Mouse (Mus musculus) gastrocnemius, postnatal 14 days (tissue): ENCODE data around the gene Olfr945. TPM values are rescaled to one million over a fixed set of nuclear protein-coding genes. Genes with fewer than 3 reads are reported as not detected.

ENCODE experiments used
- DNase-seq: peaks from one replicate; pipeline ENCODE4 v3.0.0; 2021; ENCODE audit warnings: mixed read lengths
- intact Hi-C: fragments of 180-260 bp; cut with DNase I; formaldehyde crosslinking; loops from one replicate; pipeline ENCODE4 v1.15.1; 2025; ENCODE audit warnings: low total_unique reads
- long read RNA-seq, 2 experiments: library from polyadenylated mRNA; stranded (forward); transcript quantifications; one replicate each; pipeline ENCODE4 v2.0.0; 2021
- total RNA-seq, 2 experiments: library from RNA; stranded (reverse); gene quantifications; 2 replicates each; pipeline ENCODE4 v1.2.3; 2021

Gene Olfr945
- not detected for total RNA-seq
- long read RNA-seq, experiment 1 = 0 reads
- long read RNA-seq, experiment 2 = 0 reads

DNA sequence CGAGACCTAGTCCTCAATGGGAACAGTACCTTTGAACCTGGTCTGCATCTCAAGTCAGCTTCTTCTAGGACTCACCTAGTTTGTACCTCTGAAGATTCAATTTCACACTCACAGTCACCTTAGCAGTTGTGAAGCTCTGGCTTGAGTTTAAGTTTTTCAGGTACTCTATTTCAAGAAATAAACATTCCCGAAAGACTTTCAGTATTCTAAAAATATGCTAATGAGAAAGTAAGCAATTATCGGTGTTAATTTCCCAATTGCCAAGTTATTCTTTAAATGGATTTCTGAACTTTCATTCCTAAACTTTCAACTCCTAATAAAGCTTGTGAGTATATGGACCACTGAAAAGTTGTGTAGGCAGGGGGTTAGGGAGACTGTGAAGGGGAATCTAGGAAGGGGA is at the start of gene Olfr945:
Olfr945 (minus strand) TSS at position 101 of the 400 bp plus-strand sequence.
- intact Hi-C loops = no loop called here
- DNase-seq = no peak

DNA sequence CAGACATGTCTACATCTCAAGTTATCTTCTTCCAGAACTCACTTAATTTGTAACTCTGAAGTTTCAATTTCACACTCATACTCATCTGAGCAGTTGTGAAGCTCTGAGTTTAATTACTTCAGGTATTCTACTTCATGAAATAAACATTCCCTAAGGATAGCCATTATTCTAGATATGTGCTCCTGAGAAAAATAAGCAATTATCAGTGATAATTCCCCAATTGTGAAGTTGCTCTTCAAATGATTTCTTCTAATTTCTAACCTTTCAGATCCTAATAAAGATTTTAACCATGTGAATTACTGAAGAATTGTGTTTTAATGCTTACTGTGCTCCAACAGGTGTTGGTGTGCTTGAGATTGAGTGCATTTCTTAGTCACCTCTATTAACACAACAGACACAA is 49.3 kb upstream of the Olfr945 start, which contains the start of gene Olfr948:
Olfr948 (minus strand) TSS at position 101 of the 400 bp plus-strand sequence.
- intact Hi-C loops = no loop called here
- DNase-seq = no peak

DNA sequence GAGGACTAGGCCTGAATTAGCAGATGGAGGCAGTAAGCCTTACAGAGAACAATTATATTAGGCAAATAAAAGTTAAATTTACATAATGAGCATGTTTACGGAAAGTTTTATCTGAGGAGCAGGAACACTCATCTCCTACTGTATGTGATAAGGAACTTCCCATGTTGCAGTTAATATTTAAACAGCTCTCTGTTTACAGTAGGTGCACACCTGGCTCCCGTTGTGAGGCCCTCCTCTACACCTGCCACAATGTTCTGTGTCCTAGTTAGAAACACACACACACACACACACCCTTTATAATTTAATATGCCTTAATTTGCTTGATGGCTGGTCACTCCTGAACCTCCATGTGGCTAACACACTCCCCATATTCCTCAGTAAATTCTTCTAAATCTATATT is 10.5 kb upstream of the Olfr945 start:
- no peak for DNase-seq
- intact Hi-C loops = no loop called here

DNA sequence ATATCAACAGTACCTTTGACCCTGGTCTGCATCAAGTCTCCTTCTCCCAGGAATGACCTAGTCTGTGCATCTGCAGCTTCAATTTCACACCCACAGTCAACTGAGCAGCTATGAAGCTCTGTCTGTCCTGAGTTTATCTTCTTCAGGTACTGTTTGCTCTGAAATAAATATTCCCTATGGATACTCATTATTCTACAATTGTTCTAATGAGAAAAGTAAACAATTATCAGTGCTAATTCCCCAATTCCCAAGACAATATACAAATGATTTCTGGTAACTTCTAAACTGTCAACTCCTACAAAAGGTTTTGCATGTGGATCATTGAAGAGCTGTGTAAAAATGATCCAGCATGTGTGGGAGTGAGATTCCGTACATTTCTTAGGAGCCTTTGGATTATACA is 26.7 kb downstream of the Olfr945 start, which contains the start of gene Olfr1537:
Olfr1537 (minus strand) TSS at position 101 of the 400 bp plus-strand sequence.
- intact Hi-C loops = no loop called here
- DNase-seq = no peak

Other genes starting within 250 kb of the Olfr945 start
- gene Olfr937, start 211.9 kb downstream of the Olfr945 start, total RNA-seq = not detected
- not detected for gene Olfr938, start 197.9 kb downstream of the Olfr945 start, total RNA-seq
- not detected for gene Olfr27, start 148.7 kb downstream of the Olfr945 start, total RNA-seq
- not detected for gene Olfr943, start 110.5 kb downstream of the Olfr945 start, total RNA-seq
- gene Olfr944, start 74.9 kb downstream of the Olfr945 start, total RNA-seq = not detected
- gene Olfr1537, start 26.8 kb downstream of the Olfr945 start, total RNA-seq = not detected
- gene Olfr948, start 49.2 kb upstream of the Olfr945 start, total RNA-seq = not detected
- gene Olfr951, start 110.6 kb upstream of the Olfr945 start, total RNA-seq = not detected
- not detected for gene Olfr952, start 150.3 kb upstream of the Olfr945 start, total RNA-seq
- not detected for gene Olfr954, start 179.9 kb upstream of the Olfr945 start, total RNA-seq
- gene Olfr955, start 195.1 kb upstream of the Olfr945 start, total RNA-seq = not detected
- not detected for gene Olfr44, start 217.2 kb upstream of the Olfr945 start, total RNA-seq
- not detected for gene Olfr957, start 239.0 kb upstream of the Olfr945 start, total RNA-seq